Mouse (Mus musculus) cerebellum, adult 2 months (tissue): ENCODE results near the gene Mapkbp1. TPM values are rescaled to one million over a fixed set of nuclear protein-coding genes. Genes with fewer than 3 reads are reported as not detected.

Source experiments
- DNase-seq, 2 experiments: peaks; one replicate each; pipeline ENCODE4 v3.0.0; 2021
- H3K27ac ChIP-seq: fragments of 200-500 bp; 2 replicates; pipeline ENCODE4 v1.5.1; 2012; ENCODE audit warnings: low read length, control low read depth, inconsistent platforms; ENCODE audit not compliant: insufficient read depth
- H3K27me3 ChIP-seq: fragments of 200-500 bp; 2 replicates; pipeline ENCODE4 v1.6.1; 2012; ENCODE audit warnings: inconsistent platforms, mild to moderate bottlenecking, low read length, moderate library complexity; ENCODE audit not compliant: control insufficient read depth, insufficient read depth
- H3K4me1 ChIP-seq: fragments of 200-500 bp; 2 replicates; pipeline ENCODE4 v1.6.1; 2011; ENCODE audit warnings: low read length; ENCODE audit not compliant: control insufficient read depth, insufficient read depth
- H3K4me3 ChIP-seq: fragments of 200-500 bp; replicated peaks from 2 replicates; pipeline ENCODE3; 2011; ENCODE audit warnings: mild to moderate bottlenecking, low read depth, low read length, control low read depth; ENCODE audit not compliant: insufficient read depth
- CTCF ChIP-seq: fragments of 200-500 bp; IDR thresholded peaks from 2 replicates; pipeline ENCODE4 v1.5.1; 2011; ENCODE audit warnings: low read depth, mild to moderate bottlenecking, control low read depth, low read length, moderate library complexity, borderline replicate concordance; ENCODE audit not compliant: insufficient read depth
- POLR2A ChIP-seq: fragments of 200-500 bp; IDR thresholded peaks from 2 replicates; pipeline ENCODE4 v1.6.1; 2011; ENCODE audit warnings: low read length, control low read depth, borderline replicate concordance; ENCODE audit not compliant: insufficient read depth
- WGBS: fragments of 180-500 bp; shearing (Covaris S2); methylation state at CpG from one replicate; pipeline ENCODE4 v1.1.7; 2018; 5-methylcytosine and 5-hydroxymethylcytosine counted together
- polyA plus RNA-seq: library from polyadenylated mRNA; depleted of rRNA; stranded (reverse); fragments of >200 nt; gene quantifications from 2 replicates; pipeline ENCODE4 v1.2.3, GENCODE M21; 2012

Gene Mapkbp1
- polyA plus RNA-seq, 1 experiment: 37.6 TPM

GRCm38 (mm10) chr2:120011462-120012200, 39.1 kb downstream of the Mapkbp1 start:
- Histone ChIP-seq H3K27me3 (no peaks in the 10 kb centered on the region), H3K4me3 (no peak overlapping the region), H3K27ac (no peak overlapping the region), H3K4me1 (peaks cover 11% of the 10 kb centered on the region)
- 15% methylated on average over 8 of the region's 8 CpGs for WGBS
- TF ChIP-seq CTCF: peak; percentile 55; the same call in 1 of the 2 replicates
- no peak for TF ChIP-seq POLR2A
- DNase-seq: peak; percentile 52 to 57

- H3K4me3 ChIP-seq: no peak overlapping the region
- no peaks in the 10 kb centered on the region for H3K27me3 ChIP-seq
- H3K4me1 ChIP-seq: peaks cover 11% of the 10 kb centered on the region
- H3K27ac ChIP-seq: no peak overlapping the region
- WGBS: 91% methylated on average over 13 of the region's 13 CpGs
- no peak for DNase-seq
- TF ChIP-seq POLR2A (no peak), CTCF (no peak)
Observed at GRCm38 (mm10) chr2:120012924-120013323, 40.4 kb downstream of the Mapkbp1 start.

GRCm38 (mm10) chr2:120013831-120014486, 41.5 kb downstream of the Mapkbp1 start:
- WGBS: 97% methylated on average over 2 of the region's 2 CpGs
- H3K4me1 ChIP-seq: peaks cover 11% of the 10 kb centered on the region
- no peaks in the 10 kb centered on the region for H3K27me3 ChIP-seq
- no peak overlapping the region for H3K27ac ChIP-seq
- TF ChIP-seq POLR2A: no peak
- TF ChIP-seq CTCF: no peak
- no peak for DNase-seq
- H3K4me3 ChIP-seq: no peak overlapping the region

- WGBS: 95% methylated on average over 4 of the region's 4 CpGs
- TF ChIP-seq CTCF: no peak
- no peak for TF ChIP-seq POLR2A
- peaks cover 11% of the 10 kb centered on the region for H3K4me1 ChIP-seq
- H3K27ac ChIP-seq: no peak overlapping the region
- no peak for DNase-seq
- no peak overlapping the region for H3K4me3 ChIP-seq
- H3K27me3 ChIP-seq: no peaks in the 10 kb centered on the region
Observed at GRCm38 (mm10) chr2:120015882-120016281, 43.4 kb downstream of the Mapkbp1 start.

GRCm38 (mm10) chr2:120017599-120017998, 45.1 kb downstream of the Mapkbp1 start:
- WGBS: 80% methylated on average over 12 of the region's 12 CpGs
- no peak for TF ChIP-seq POLR2A
- no peak for TF ChIP-seq CTCF
- DNase-seq: no peak
- Histone ChIP-seq H3K4me1 (peaks cover 5% of the 10 kb centered on the region; the same call in 1 of the 2 replicates), H3K27me3 (no peaks in the 10 kb centered on the region), H3K27ac (no peak overlapping the region), H3K4me3 (no peak overlapping the region)

GRCm38 (mm10) chr2:120024337-120024736, 51.8 kb downstream of the Mapkbp1 start:
- no peak overlapping the region for H3K4me3 ChIP-seq
- TF ChIP-seq POLR2A (no peak), CTCF (no peak)
- no peak overlapping the region for H3K27ac ChIP-seq
- no peaks in the 10 kb centered on the region for H3K27me3 ChIP-seq
- H3K4me1 ChIP-seq: peaks cover 8% of the 10 kb centered on the region; the same call in 1 of the 2 replicates
- DNase-seq: no peak
- 66% methylated on average over 5 of the region's 5 CpGs for WGBS

- H3K27me3 ChIP-seq: no peaks in the 10 kb centered on the region
- peak; percentile 73 for TF ChIP-seq POLR2A
- TF ChIP-seq CTCF: no peak
- DNase-seq: peak; percentile 89 to 90
- H3K4me3 ChIP-seq: peak within 1 kb of the TSS; percentile 75
- H3K4me1 ChIP-seq: peaks cover 8% of the 10 kb centered on the region; the same call in 1 of the 2 replicates
- WGBS: 5% methylated on average over 50 of the region's 50 CpGs
- H3K27ac ChIP-seq: peak within 1 kb of the TSS; percentile 83
Observed at GRCm38 (mm10) chr2:120026984-120027949, 54.8 kb downstream of the Mapkbp1 start, which contains the start of the genes Jmjd7 and Gm28042. Gene Jmjd7, plus strand, starts transcription at chr2:120027483. Gene Gm28042, plus strand, starts transcription at chr2:120027493.
